Mouse (Mus musculus) cerebellum, adult 9-11 months (tissue): Measurements from ENCODE around the gene Jmjd7.
A peak's percentile ranks its signal among the peaks of the same experiment; 100 is the strongest.

Experiments used
- DNase-seq: peaks from one replicate; pipeline ENCODE4 v3.0.0; 2022

Jmjd7 gene

DNA sequence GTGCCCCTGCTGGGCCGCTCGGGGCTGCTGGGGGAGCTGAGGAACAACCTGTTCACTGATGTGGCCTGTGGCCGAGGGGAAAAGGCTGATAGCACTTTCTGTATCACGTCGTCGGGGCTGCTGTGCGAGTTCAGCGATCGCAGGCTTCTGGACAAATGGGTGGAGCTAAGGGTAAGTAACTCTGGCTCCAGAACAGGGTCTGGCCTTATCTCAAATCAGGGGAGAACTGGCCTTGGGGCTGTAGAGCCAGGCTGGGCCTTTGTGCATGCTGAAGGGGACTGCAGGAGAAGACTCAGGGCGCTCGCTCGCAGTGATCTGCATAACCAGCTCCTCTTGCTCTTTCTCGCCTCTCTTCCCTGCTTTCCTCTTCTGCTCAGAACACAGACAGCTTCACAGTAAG, 14.4 kb upstream of the Jmjd7 start:
- no peak for DNase-seq

DNA sequence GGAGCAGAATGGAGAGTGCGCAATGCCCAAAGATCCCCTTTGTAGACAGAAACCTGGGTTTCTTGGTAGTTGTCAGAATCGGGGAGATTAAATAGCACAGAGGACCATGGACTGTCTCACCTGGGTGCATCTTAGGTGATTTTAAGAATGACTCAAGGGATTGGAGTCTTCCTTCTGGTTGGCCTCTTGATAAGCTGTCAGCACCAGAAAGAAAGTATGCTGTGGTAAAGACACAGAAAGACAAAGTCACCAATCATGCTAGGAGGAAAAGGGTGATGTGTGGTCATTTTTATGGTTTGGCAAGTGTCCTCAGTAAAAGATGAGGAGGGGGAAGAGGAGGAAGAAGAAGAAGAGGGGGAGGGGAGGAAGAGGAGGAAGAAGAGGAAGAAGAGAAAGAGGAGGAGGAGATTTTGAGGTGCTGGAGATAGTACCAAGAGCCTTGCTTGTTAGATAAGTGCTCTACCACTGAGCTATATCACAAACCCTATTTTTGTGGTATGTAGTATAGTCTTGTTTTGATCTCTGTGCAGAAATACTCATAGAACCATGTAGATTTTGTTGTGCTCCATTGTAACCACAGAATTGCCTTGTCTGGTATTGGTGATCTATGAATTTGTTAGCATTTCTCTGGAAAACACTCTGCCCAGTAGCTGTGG, 13.3 kb upstream of the Jmjd7 start:
- no peak for DNase-seq

GRCm38 (mm10) chr2:120015882-120016281, 11.4 kb upstream of the Jmjd7 start:
- DNase-seq: no peak

DNA sequence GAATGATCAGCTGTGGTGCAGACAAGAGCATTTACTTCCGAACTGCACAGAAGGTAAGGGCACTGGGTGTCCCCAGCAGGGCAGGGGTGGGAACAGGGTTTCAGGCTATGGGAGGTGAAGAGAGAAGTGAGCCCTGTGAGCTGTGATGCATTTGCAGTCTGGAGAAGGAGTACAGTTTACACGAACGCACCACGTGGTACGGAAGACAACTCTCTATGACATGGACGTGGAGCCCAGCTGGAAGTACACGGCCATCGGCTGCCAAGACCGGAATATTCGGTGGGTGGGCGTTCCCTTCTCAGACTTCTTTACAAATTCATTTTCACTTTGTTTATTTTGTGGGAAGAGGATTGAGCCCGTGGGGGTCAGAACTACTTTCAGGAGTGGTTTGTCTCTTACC, 9.7 kb upstream of the Jmjd7 start:
- no peak for DNase-seq

GRCm38 (mm10) chr2:120024337-120024736, 2.9 kb upstream of the Jmjd7 start:
- no peak for DNase-seq

GRCm38 (mm10) chr2:120027950-120028331, 658 bp downstream of the Jmjd7 start:
- DNase-seq: peak; percentile 34

GRCm38 (mm10) chr2:120030380-120030779, 3.1 kb downstream of the Jmjd7 start:
- DNase-seq: no peak

DNA sequence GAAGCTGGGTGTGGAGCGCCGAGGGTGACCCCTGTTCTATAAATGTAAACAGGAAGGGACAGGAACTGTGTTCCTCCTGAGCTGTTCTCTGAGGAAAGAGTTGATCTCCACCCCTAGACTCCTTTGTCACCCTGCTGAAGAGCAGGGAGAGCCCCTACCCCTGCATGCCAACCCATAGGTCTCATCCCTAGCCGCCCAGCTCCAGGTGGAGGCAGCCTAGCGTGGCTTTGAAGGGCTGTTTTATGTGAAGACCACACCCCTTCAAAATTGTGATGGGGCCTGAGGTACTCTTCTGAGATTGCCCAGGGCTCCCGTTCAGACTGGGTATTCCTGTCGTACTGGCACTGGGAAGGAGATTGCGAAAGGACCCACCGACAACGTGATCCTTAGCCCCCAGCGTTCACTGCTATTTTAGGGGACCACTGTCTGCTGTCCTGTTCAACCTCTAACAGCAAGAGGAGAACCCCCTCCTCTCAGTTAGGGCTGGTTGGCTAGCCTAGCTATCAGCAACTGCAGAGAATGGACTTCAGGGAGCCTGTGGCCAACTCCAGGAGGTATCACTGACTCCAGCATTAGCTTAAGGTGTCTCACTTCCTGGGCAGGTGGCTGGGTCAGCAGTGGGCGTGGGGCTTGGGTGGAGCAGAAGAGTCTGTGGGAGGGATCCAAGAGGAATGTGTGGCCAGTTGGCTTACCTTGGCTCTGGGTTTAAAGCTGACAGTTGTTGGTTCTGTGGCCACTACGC, 5.6 kb downstream of the Jmjd7 start, which contains the start of gene Pla2g4b:
Gene Pla2g4b (plus strand): TSS at position 692 of the 742 bp plus-strand sequence.
- no peak for DNase-seq

DNA sequence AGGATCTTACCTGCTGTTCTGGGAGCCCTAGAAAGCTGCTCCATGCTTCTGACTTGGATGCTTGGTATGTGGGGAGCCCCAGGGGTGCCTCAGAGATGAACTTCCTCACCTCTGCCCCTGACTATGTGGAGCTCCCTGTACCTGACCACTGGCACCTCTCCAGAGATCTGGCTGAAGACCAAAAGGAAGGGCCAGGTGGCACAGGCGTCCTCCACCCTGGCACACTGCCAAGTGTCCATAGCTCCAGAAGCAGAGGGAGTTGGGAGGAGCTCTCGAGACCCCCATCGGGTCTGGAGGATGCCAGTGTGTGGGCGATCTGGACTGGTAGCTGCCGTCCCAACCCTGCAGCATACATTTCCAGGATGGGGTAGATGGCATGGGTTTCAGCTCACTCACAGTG, 6.4 kb downstream of the Jmjd7 start:
- DNase-seq: peak; percentile 62

DNA sequence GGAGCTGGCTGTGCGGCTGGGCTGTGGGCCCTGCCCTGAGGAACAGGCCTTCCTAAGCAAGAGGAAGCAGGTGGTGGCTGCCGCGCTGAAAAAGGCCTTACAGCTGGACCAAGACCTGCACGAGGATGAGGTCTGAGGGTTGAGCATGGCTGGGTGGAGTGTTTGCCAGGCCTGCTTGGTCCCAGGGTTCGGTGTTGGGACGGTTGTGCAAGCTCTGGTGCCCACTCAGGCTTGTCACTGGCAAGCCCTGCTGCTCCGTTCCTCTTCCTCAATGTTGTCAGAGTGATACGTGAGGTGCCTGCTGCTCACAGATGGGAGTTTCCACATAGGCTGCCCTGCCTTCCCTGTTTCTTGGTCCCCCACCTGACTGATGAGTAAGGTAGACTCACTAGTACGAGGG, 10.5 kb downstream of the Jmjd7 start:
- no peak for DNase-seq

DNA sequence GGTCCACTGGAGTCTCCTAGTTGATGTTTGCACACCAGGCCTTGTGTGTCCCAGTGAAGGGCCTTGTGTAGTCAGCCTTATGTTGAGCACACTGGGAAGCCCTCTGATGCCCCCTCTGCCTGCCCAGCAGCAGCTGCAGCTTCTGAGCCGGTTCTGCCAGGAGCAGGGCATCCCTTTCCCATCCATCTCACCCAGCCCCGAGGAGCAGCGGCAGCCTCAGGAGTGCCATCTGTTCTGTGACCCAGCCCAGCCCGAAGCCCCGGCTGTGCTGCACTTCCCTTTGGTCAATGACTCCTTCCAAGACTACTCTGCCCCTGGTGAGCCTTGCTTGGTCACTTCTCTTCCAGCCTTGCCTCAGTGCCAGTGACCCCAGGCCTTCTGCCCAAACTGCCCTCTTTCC, 13.7 kb downstream of the Jmjd7 start:
- no peak for DNase-seq

DNA sequence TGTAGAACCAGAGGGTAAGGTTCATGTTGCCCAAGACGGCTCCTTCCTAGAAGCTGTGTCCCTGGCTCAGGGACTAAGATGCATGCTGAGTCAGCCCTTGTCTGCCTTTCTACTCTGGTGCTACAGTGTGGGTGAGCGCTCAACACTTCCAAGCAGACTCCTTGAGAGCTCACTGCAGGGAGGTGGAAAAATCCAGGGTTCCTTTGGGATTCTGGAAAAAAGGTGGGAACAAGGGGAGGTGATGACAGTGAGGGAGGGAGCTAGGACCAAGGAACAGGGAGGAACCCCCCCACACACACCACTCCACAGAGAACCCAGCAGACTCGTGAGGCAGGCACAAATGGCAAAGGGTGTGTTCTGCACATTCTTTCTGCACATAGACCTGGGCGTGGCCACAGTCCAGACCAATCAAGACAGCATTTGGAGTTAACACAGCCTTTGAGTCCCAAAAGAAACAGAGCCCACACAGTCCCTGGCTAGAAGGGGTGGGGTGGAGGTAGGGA, 16.9 kb downstream of the Jmjd7 start:
- DNase-seq: no peak

DNA sequence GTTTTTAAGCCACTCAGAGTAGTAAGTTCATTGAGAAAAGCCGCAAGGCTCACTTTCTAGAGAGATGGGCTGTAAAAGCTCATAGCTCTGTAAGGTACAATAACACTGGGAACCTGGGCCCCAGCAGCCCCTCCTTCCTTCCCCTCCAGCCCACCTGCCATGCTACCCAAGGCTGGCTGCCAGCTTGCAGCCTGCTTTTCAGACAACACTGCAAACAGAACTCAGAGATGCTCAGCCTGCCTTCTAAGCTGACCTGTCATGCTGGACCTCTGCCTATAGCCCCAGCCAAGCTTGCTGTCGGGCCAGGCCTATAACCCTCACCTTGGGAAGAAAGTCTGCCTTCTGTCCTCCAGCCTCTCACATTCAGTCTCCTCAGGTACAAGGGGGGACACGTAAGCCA, 17.4 kb downstream of the Jmjd7 start:
- no peak for DNase-seq

DNA sequence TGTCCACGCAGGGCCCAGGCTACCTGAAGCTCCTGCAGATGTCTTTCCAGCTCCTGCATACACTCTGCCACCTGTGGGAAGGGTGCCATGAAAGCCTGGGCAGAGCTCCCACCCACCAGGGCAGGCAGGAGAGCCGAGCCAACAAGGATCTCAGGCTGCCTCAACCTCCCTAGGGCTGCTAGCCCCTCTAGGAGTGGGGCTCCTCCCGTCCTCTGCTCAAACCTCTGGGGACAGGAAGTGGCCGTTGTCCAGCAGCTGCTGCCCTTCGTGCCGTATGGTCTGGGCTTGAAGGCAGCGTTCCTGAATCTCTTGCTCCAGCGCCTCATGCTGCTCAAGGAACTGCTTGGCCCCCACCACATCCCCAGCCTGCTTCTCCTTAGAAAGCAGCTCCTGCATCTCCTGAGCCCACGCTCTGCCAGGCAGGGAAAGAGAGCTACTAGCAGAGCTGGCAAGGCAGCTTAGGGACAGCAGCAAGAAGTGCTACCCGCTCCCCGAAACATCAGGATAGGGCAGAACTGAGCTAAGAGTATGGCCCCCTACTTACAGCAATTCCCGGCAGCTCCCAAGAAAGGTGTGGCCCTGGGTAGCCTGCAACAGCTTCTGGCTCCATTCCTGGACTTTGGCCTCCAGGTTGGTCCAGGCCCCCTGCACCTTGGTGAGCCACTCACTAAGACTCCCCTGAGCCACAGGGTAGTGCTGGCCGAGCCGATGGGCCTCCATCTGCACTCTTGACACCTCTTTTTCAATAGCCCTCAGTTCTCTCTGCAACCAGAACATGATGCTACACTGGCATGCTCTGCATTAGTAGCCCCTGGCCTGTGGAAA, 19.4 kb downstream of the Jmjd7 start:
- DNase-seq: no peak

DNA sequence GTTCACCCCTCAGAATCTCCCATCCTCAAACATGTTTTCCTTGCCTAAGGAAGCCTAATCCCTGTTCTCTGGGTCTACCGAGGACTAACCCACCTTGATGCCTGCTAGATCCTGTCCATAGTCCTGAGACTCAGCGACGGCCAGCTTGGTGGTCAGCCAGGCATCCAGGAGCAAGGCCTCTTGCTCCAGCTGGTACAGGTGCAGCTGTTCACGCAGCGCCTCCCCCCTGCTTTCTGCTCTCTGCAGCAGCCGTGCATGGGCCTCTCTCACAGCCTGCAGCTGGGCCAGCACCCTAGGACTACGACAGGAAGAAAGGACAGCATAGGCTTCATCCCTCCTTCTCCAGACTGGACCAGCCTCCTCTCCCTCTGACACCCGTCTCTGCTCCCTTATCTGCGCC, 20.9 kb downstream of the Jmjd7 start:
- no peak for DNase-seq

GRCm38 (mm10) chr2:120049632-120050274, 22.5 kb downstream of the Jmjd7 start:
- no peak for DNase-seq

DNA sequence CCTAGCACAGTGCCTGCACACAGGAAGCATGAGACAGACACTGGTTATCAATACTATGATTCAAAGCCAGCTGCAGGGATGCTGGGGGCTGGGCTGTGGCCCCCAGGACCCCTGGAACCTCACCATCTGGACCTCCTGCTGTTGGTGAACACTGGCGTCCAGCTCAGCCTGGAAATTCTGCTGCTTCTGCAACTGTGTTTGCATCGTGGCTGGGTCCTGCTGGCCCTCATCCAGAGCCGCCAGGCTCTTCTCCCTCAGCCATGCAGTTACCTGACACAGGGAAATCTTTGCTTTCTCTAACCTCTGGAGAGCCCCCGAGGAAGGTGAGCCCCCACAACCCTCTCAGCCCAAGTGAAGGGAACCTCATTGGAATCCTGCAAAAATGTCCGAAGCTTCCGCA, 24.1 kb downstream of the Jmjd7 start:
- DNase-seq: no peak

DNA sequence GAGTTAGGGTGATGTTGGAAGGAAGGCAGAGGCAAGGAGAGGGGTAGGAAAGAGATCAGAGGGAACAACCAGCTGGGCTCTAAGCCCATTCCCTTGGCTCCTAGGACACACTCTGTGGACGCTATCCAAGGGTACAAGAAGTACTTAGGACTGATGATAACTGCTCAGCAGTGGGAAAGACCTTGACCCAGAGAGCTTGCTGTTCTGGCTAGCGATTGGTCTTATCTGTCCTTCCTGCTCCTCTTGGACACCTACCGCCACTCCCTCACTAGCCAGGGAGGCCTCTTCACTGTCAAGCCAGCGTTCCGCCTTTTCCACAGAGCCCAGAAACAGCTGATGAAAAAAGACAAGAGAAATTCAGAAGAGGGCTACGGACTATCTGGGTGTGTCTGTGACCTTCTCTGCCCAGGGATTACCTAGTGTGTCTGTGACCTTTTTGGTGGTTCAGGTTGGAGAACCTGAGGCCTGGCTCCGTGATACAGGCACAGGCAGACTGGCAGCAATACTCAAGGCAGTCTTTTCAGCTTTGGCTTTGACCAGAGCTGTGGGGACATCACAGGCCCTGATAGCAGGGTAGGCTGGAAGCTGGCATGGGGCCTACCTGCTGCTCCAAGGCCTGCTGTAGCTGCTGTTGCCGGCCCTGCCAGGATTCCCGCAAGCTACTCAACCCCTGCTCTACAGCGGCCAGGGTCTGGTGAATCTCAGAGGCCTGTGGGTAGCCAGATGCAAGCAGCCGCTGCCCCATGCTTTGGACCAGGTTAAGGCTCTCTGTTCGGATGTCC, 27.7 kb downstream of the Jmjd7 start:
- no peak for DNase-seq

GRCm38 (mm10) chr2:120055923-120056322, 28.6 kb downstream of the Jmjd7 start:
- DNase-seq: no peak

DNA sequence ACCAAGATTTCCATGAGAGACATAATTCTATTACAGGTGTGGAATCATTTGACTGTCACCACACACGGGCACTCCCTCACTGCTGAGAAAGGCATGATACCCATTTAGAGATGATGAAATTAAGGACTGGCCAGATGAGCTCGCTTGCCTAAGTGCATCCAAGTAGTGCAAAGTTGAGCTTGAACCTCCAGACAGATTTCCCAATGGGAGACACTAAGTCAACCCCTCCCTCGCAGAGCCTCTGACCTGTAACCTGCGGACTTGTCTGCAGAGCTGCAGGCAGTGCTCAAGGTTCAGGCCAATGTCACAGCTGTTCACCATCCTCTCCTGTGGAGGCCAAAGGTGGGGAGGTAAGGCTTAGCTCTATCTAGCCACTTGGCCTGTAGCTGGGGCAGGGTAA, 31.5 kb downstream of the Jmjd7 start:
- DNase-seq: no peak

DNA sequence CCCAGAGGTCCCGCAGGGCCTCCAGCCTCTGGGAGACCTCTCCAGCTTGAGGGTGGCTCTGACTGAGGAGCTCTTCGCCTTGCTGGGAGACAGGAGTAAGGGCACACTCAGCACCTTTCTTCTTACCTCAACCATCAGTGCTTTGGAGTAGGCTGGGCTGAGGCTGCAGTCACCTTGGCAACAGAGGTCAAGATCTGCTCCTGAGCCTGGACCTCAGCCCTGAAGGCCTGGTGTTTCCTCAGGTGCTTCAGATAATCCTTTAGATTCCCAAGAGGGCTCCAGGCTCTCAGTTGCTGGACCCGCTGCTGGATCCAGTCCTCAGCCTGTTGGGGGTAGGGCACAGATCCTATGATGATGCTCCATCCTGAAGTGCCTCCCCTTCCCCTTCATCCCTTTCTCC, 32.2 kb downstream of the Jmjd7 start:
- DNase-seq: no peak

- DNase-seq: no peak
These were observed 32.9 kb downstream of the Jmjd7 start for GRCm38 (mm10) chr2:120060190-120060589.
